Mouse (Mus musculus): Measurements from ENCODE around the gene Ceacam13. TPM values are rescaled to one million over a fixed set of nuclear protein-coding genes. Genes with fewer than 3 reads are reported as not detected.
"Not testable (repeated sequence)": the region's sequence is repeated elsewhere in the genome, so short reads cannot be mapped to it uniquely, and the experiment has no call there.

The Ceacam13 gene
- polyA plus RNA-seq (2016; fragmentation: Nextera tagmentation; extraction: Ambion mirVana): not detected in 2 replicates

- no peaks in the 10 kb centered on the region for H3K36me3 ChIP-seq (replicated peaks)
- H3K9ac ChIP-seq: no peak within 1 kb of the TSS
- H3K27me3 ChIP-seq: no peaks in the 10 kb centered on the region
- no peak within 1 kb of the TSS for H3K27ac ChIP-seq
- H3K4me3 ChIP-seq (replicated peaks): no peak within 1 kb of the TSS
- no peaks in the 10 kb centered on the region for H3K4me1 ChIP-seq
- H3K9me3 ChIP-seq: peaks cover 34% of the 10 kb centered on the region
- no peak for ATAC-seq (ENCODE audit: low FRiP score)
- no peak within 1 kb of the TSS for H3K4me2 ChIP-seq
- WGBS: 80% methylated on average over 4 of the region's 4 CpGs
Observed at GRCm38 (mm10) chr7:18009589-18009988, at the start of gene Ceacam13. Ceacam13 (plus strand) TSS chr7:18009889.

GRCm38 (mm10) chr7:17971824-17972223 is 37.9 kb upstream of the Ceacam13 start, which contains the start of gene Ceacam11:
Ceacam11 (plus strand) TSS chr7:17972124.
- Histone ChIP-seq H3K4me3 (replicated peaks) (no peak within 1 kb of the TSS), H3K4me1 (no peaks in the 10 kb centered on the region), H3K9me3 (peaks cover 47% of the 10 kb centered on the region), H3K27me3 (no peaks in the 10 kb centered on the region), H3K36me3 (replicated peaks) (no peaks in the 10 kb centered on the region), H3K27ac (no peak within 1 kb of the TSS), H3K4me2 (no peak within 1 kb of the TSS), H3K9ac (no peak within 1 kb of the TSS)
- 84% methylated on average over 4 of the region's 4 CpGs for WGBS
- no peak for ATAC-seq (ENCODE audit: low FRiP score)

GRCm38 (mm10) chr7:18001131-18001530 is 8.6 kb upstream of the Ceacam13 start:
- not testable (repeated sequence) for H3K27me3 ChIP-seq; H3K4me3 ChIP-seq (replicated peaks); H3K4me2 ChIP-seq; H3K9ac ChIP-seq; H3K27ac ChIP-seq; H3K4me1 ChIP-seq; H3K36me3 ChIP-seq (replicated peaks); ATAC-seq (ENCODE audit: low FRiP score)
- 95% methylated on average over 1 of the region's 1 CpGs for WGBS
- H3K9me3 ChIP-seq: peaks cover 18% of the 10 kb centered on the region; the same call in 1 of the 2 replicates

GRCm38 (mm10) chr7:18065629-18066028 is 55.9 kb downstream of the Ceacam13 start, which contains the start of gene Ceacam12:
Ceacam12 (plus strand) TSS chr7:18065929.
- Histone ChIP-seq H3K27ac (no peak within 1 kb of the TSS), H3K9ac (no peak within 1 kb of the TSS), H3K27me3 (no peaks in the 10 kb centered on the region), H3K4me1 (no peaks in the 10 kb centered on the region), H3K9me3 (peaks cover 40% of the 10 kb centered on the region), H3K4me2 (no peak within 1 kb of the TSS), H3K4me3 (replicated peaks) (no peak within 1 kb of the TSS), H3K36me3 (replicated peaks) (no peaks in the 10 kb centered on the region)
- ATAC-seq (ENCODE audit: low FRiP score): no peak
- WGBS: 64% methylated on average over 1 of the region's 1 CpGs

Small RNAs within 50 kb of the gene (microRNA-seq; reads per million reads assigned to microRNA genes)
- not detected for gene Gm22414

Other genes starting within 250 kb of the Ceacam13 start
- gene Ceacam14, start 197.3 kb upstream of the Ceacam13 start, polyA plus RNA-seq (2016; fragmentation: Nextera tagmentation; extraction: Ambion mirVana): not detected in 2 replicates
- not detected in 2 replicates for gene Gm5155, start 138.1 kb upstream of the Ceacam13 start, polyA plus RNA-seq (2016; fragmentation: Nextera tagmentation; extraction: Ambion mirVana)
- not detected in 2 replicates for gene Ceacam11, start 37.8 kb upstream of the Ceacam13 start, polyA plus RNA-seq (2016; fragmentation: Nextera tagmentation; extraction: Ambion mirVana)
- not detected in 2 replicates for gene Ceacam12, start 56.0 kb downstream of the Ceacam13 start, polyA plus RNA-seq (2016; fragmentation: Nextera tagmentation; extraction: Ambion mirVana)
- gene Igfl3, start 166.6 kb downstream of the Ceacam13 start, polyA plus RNA-seq (2016; fragmentation: Nextera tagmentation; extraction: Ambion mirVana): not detected in 2 replicates
- not detected in 2 replicates for gene Mill1, start 235.5 kb downstream of the Ceacam13 start, polyA plus RNA-seq (2016; fragmentation: Nextera tagmentation; extraction: Ambion mirVana)